Mouse (Mus musculus): Measurements from ENCODE around the gene Gstm7.
A peak's percentile ranks its signal among the peaks of the same experiment; 100 is the strongest.
"Not testable (repeated sequence)": the region's sequence is repeated elsewhere in the genome, so short reads cannot be mapped to it uniquely, and the experiment has no call there.

The Gstm7 gene

DNA sequence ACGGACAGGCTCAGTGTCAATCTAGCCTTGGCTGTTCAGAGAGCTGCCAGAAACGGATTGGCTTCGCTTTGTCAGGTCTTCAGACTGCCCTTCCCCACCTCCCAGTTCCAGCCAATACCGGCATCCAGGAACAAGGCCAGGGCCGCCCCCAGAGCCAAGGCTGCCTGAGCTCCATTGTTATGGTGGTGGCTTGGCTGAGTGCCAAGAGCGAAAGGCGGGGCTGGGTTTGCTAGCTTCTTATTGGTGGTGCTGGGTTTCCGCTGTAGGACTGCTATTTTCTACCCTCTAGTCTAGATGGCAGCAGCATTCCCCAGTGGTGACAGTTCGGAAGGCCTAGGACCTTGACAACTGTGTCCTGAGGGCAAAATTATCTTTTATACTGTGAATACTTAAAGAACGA is at the start of gene Gstm7:
Gstm7 (minus strand) TSS at position 148 of the 400 bp plus-strand sequence.
- DNase-seq (ENCODE audit: low read depth): peak; percentile 81

DNA sequence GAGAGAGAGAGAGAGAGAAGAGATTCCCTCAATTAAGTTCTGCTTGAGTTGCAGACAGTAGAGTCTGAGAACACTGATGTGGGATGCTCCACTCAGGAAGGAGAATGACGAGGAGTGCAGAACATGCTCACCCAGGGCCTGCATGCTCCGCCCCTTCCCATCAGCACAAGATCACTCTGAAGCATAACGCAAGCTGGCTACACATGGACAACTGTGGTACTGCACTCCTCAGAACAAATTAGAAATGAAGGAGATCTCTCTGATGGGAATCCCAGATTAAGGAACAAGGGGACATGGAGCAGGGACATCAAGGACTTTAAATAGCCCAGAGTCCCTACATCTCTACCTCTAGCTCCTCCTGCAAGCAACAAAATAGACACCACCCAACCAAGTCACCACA is 49.6 kb upstream of the Gstm7 start:
- no peak for DNase-seq (ENCODE audit: low read depth)

GRCm38 (mm10) chr3:107977691-107978090 is 46.1 kb upstream of the Gstm7 start:
- DNase-seq (ENCODE audit: low read depth): no peak

DNA sequence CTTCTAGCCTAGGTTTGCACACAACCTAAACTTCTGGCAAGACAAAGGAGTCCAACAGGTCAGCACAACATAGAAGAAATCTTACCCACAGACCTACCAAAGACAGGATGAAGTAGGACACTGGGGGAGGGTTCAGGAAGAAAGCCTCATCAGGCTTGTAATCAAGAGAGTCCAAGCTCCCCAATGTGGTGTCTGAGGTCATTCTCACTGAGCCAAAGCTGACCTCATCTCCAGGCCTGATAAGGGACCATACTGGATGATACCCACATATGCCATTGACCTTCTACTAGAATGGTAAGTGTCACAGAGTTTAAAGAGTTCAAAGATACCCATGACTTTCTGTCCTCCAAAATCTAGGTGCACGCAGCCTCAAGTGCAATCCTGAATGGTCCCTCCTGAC is 42.6 kb upstream of the Gstm7 start:
- DNase-seq (ENCODE audit: low read depth): no peak

- no peak for DNase-seq (ENCODE audit: low read depth)
Measured at GRCm38 (mm10) chr3:107972070-107972469, 40.5 kb upstream of the Gstm7 start.

- not testable (repeated sequence) for DNase-seq (ENCODE audit: low read depth)
Measured at GRCm38 (mm10) chr3:107971101-107971500, 39.5 kb upstream of the Gstm7 start.

- DNase-seq (ENCODE audit: low read depth): no peak
Measured at GRCm38 (mm10) chr3:107968724-107969395, 37.2 kb upstream of the Gstm7 start, which contains the start of gene Gstm3. Gene Gstm3, minus strand, starts transcription at chr3:107969283.

DNA sequence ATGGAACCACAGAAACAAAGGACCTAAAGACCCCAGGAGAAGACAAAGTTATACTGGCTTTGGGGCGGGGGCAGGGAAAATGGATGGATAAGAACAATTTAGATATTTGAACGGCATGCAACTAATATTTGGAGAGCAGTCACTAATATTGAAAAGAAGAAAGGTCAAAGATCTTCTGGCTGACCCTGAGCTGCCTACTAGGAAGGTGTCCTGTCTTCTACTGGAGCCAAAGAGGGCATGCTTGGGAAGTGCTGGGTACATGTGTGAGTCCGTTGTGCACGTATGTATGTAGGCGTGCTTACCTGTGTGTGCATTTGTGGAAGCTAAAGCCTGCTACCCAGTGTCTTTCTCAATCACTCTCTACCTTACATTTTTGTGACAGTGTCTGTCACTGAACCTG is 35.0 kb upstream of the Gstm7 start:
- no peak for DNase-seq (ENCODE audit: low read depth)

- no peak for DNase-seq (ENCODE audit: low read depth)
Measured at GRCm38 (mm10) chr3:107965592-107965991, 34.0 kb upstream of the Gstm7 start.

DNA sequence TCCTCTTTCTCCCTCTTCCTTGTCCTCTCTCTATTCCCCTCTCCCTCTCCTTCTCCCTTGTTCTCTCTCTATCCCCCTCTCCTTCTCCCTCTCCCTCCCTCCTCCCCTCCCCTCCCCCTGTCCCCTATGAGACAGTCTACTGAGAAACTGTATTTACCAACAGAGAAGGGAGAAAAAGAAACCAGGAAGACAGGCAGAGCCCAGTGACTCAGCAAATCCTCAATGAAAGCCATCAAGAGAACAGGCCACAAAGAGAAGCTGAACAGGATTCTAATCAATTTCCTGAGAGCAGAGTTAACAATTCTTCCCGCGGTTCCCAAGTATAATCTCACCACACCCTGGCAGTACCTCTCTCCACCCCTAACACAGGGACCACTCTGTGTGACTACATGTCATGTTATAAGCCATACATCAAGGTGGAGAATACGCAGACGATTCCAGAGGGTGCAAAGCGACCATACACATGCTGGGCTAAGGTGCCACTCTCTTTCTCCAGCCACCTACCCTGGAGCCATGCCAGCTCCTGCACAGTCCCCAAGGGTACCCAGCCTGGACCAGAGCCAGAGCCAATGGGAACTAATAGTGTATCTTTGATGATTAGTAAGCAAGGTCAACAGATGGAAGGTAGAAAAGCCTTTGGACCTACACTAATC is 33.2 kb upstream of the Gstm7 start:
- peak; percentile 17 for DNase-seq (ENCODE audit: low read depth)

GRCm38 (mm10) chr3:107964026-107964425 is 32.4 kb upstream of the Gstm7 start:
- no peak for DNase-seq (ENCODE audit: low read depth)

GRCm38 (mm10) chr3:107955260-107955659 is 23.6 kb upstream of the Gstm7 start:
- not testable (repeated sequence) for DNase-seq (ENCODE audit: low read depth)

DNA sequence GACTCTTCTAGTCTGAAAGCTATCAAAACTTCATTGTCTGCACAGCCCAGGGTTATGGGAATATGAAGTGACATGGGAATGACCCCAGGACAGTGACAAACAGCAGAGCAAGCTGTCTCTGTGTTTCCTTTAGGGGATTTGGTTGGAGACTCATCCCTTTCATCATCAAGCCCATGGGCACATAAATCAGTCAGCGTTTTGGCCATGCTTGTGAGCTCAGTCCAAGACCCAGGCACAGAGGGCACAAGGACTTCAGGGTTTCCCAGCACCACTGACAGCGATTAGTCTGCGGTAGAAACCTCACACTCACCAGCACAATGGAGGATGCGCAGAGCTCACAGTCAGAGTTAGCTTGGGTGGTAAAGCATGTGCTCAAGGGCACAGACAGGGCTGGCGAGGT is 22.3 kb upstream of the Gstm7 start:
- DNase-seq (ENCODE audit: low read depth): no peak

DNA sequence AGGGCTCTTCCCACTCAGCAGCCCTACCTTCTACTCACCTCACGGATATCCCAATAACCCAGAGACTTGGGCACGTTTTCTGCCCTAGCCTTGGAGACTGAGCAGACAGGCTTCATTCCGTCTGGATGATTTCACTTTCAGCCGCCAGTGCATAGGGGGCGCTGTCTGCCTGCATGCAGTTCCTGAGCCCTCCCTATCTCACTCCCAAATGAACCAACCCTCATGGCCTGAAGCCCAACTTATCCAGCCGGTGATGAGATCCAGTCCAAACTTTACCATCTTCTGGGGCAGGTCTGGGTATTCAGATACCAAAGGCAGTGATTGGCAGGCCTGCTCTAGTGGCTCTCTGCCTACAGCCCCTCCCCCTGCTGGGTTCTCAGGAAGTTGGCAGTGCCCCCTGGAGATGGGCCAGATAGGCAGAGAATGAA is 21.7 kb upstream of the Gstm7 start:
- peak; percentile 25 for DNase-seq (ENCODE audit: low read depth)

- DNase-seq (ENCODE audit: low read depth): no peak
Measured at GRCm38 (mm10) chr3:107950531-107950930, 18.9 kb upstream of the Gstm7 start.

DNA sequence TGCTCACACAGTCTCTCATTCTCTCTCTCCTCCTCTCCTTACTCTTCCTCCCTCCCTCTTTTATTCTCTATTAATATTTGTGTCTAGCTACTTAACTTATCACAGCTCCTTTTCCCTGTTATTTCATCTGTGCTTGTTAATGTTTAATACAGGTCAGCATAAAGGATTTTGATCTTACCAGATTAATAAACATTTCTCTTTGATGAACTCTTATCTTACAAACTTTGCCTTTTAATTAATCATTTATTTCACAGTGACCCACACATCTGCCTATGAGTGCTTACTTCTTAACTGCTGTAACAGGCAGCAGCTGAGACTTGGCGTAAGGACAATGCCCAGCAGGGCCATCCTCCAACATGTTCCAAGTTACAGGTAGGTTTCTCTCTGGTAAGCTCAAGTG is 17.8 kb upstream of the Gstm7 start:
- not testable (repeated sequence) for DNase-seq (ENCODE audit: low read depth)

- DNase-seq (ENCODE audit: low read depth): no peak
Measured at GRCm38 (mm10) chr3:107945729-107946128, 14.1 kb upstream of the Gstm7 start.

GRCm38 (mm10) chr3:107943239-107943990 is 11.8 kb upstream of the Gstm7 start, which contains the start of gene Gstm6:
Gene Gstm6, minus strand, starts transcription at chr3:107943749.
- DNase-seq (ENCODE audit: low read depth): no peak

DNA sequence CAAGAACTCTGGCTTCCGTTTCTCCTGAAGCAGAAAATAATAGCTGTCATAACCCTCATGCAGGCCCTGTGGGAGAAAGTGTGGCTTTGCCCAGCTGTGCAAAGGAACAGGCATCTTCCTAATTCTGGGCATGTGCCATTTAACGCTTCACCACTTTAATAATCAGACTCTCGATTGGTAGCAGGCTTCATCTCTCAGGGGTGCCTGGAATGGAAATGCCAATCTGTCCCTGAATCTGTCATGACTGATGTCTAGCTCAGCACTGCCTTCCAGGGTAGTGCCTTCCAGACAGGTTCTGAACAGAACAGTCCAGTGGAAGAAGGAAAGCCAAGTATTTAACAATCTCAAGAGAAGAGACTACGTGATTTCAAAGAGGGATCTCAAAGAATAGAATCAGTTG is 9.6 kb upstream of the Gstm7 start:
- no peak for DNase-seq (ENCODE audit: low read depth)

DNA sequence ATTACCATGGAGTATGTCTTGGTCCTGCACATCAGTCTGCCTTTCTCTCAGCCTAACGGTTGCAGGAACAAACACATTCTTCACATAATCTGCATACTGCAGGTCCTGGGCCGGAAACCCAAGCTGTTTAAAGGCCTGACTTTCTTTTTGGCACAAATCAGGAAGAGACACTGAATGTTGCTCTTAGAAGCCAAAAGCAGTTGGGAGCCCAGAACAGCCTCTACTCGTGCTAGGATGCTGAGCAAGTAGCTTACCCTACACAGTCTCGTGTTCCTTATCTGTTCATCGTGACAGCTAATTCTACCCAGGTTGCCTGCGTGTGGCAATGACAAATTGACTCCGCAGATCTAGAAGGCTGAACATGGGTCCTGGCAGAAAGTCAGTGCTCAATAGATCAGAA is 8.9 kb upstream of the Gstm7 start:
- no peak for DNase-seq (ENCODE audit: low read depth)

GRCm38 (mm10) chr3:107939830-107940229 is 8.2 kb upstream of the Gstm7 start:
- no peak for DNase-seq (ENCODE audit: low read depth)

DNA sequence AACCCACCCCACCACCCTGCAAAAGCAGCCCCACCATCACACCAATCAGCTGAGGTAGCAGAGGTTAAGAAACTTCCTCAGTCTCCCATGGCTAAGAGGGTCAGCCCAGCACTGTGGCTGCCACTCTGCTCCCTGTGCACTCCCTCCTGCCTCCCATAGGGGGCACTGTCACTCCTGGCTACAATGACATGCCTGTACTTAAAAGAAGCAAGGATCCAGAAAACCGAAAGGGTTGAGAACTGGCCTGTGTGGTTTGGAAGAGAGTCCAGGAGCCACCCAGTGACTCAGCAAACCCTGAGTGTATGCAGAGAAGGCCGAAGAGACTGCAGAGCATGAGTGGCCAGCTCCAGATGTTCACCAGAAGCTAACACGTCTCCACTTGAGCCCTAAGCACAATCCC is 7.8 kb upstream of the Gstm7 start:
- DNase-seq (ENCODE audit: low read depth): no peak

DNA sequence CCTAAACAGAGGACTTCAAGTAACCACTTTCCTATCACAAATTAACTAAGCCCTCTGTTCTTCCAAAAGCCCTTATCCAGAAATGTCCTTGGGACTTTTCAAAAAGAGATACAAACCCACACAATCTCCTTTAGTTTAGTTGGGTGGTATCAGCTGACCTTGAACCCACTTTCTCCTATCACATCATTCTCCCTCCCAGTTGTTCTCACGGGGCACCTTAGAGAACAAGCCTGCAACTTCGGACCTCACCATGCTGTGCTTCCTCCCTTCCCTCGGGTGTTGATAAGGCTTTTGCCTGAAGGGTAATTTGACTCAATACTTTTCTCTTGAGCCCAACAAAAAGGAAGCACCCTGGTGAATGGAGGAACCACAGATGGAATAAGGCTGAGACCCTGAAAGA is 4.3 kb upstream of the Gstm7 start:
- DNase-seq (ENCODE audit: low read depth): no peak

Data from c-Kit-positive CD71-positive TER-119-negative erythroid progenitor cells, embryonic 14.5 days (primary cell).